In genomic region chr5:137746851-137747325, GRCm38 (mm10) we compare ENCODE assay signal across 8 mouse cellular contexts. TPM values are rescaled to one million over a fixed set of nuclear protein-coding genes. Genes with fewer than 3 reads are reported as not detected.
DNase-seq lines count a peak whose midpoint lies in the region; ATAC-seq and TF ChIP-seq lines count a peak whose summit lies in the region.

No protein-coding gene starts in this region.

- peaks cover 66% of the 10 kb centered on the region for H3K4me1 ChIP-seq in G1E (ENCODE audit: insufficient read depth, low read depth, low read length)
- peaks cover 42% of the 10 kb centered on the region for H3K4me1 ChIP-seq in forebrain, embryonic 16.5 days (replicated peaks; ENCODE audit: control insufficient read depth, insufficient read depth, low read length)
- peaks cover 31% of the 10 kb centered on the region for H3K4me1 ChIP-seq in limb, embryonic 12.5 days (replicated peaks)
- peaks cover 30% of the 10 kb centered on the region for H3K4me1 ChIP-seq in neural tube, embryonic 12.5 days

- H3K36me3 ChIP-seq in G1E (replicated peaks) = peaks cover 43% of the 10 kb centered on the region
- peaks cover 3% of the 10 kb centered on the region for H3K36me3 ChIP-seq in forebrain, embryonic 16.5 days (ENCODE audit: control insufficient read depth, insufficient read depth)
- H3K36me3 ChIP-seq in limb, embryonic 12.5 days = peaks cover 25% of the 10 kb centered on the region
- H3K36me3 ChIP-seq in neural tube, embryonic 12.5 days = peaks cover 11% of the 10 kb centered on the region

- peak overlapping the region; percentile 99 for H3K4me2 ChIP-seq in forebrain, embryonic 16.5 days (ENCODE audit: low read length)
- peak overlapping the region; percentile 99 for H3K4me2 ChIP-seq in limb, embryonic 12.5 days
- peak overlapping the region; percentile 99 for H3K4me2 ChIP-seq in neural tube, embryonic 12.5 days (replicated peaks)

- TF ChIP-seq CTCF in G1E (IDR thresholded peaks at IDR 0.05; ENCODE audit: low read depth, low read length) = no peak

- H3K27me3 ChIP-seq in G1E (ENCODE audit: insufficient read depth, low read length) = no peaks in the 10 kb centered on the region
- H3K27me3 ChIP-seq in forebrain, embryonic 16.5 days (replicated peaks; ENCODE audit: control insufficient read depth, insufficient read depth, low read length) = no peaks in the 10 kb centered on the region
- no peaks in the 10 kb centered on the region for H3K27me3 ChIP-seq in limb, embryonic 12.5 days
- H3K27me3 ChIP-seq in neural tube, embryonic 12.5 days (replicated peaks) = no peaks in the 10 kb centered on the region

- H3K4me3 ChIP-seq in G1E (ENCODE audit: low read depth, low read length) = peak overlapping the region; percentile 88
- H3K4me3 ChIP-seq in forebrain, embryonic 16.5 days (replicated peaks; ENCODE audit: low read length) = peak overlapping the region; percentile 66
- H3K4me3 ChIP-seq in limb, embryonic 12.5 days (replicated peaks) = peak overlapping the region; percentile 83
- peak overlapping the region; percentile 66 for H3K4me3 ChIP-seq in neural tube, embryonic 12.5 days

- no peak for ATAC-seq in G1E (ENCODE audit: extremely low read depth, insufficient number of reproducible peaks, low FRiP score, poor library complexity, severe bottlenecking)
- ATAC-seq in forebrain, embryonic 16.5 days = no peak
- ATAC-seq in limb, embryonic 12.5 days (ENCODE audit: insufficient number of reproducible peaks, insufficient read depth, low FRiP score, low TSS enrichment, low read depth) = no peak
- ATAC-seq in neural tube, embryonic 12.5 days (ENCODE audit: low FRiP score, low read depth) = no peak

- H3K9ac ChIP-seq in forebrain, embryonic 16.5 days (replicated peaks; ENCODE audit: low read depth, low read length) = peak overlapping the region; percentile 78
- peak overlapping the region; percentile 85 for H3K9ac ChIP-seq in limb, embryonic 12.5 days (replicated peaks)
- H3K9ac ChIP-seq in neural tube, embryonic 12.5 days = peak overlapping the region; percentile 83

- peak; percentile 97 for DNase-seq in heart, adult 11 months
- no peak for DNase-seq in heart, adult 18-20 months
- DNase-seq in G1E (ENCODE audit: low spot score) = no peak
- no peak for DNase-seq in Muller cell, postnatal 12 days (ENCODE audit: inconsistent ontology term)
- DNase-seq in cerebellum, adult 8-10 months = no peak

- no peaks in the 10 kb centered on the region for H3K9me3 ChIP-seq in G1E (replicated peaks)
- H3K9me3 ChIP-seq in forebrain, embryonic 16.5 days (ENCODE audit: control insufficient read depth, low read length) = no peaks in the 10 kb centered on the region
- no peaks in the 10 kb centered on the region for H3K9me3 ChIP-seq in limb, embryonic 12.5 days
- H3K9me3 ChIP-seq in neural tube, embryonic 12.5 days = no peaks in the 10 kb centered on the region

- WGBS in forebrain, embryonic 16.5 days = under 1% methylated on average over 16 of the region's 16 CpGs
- 2% methylated on average over 16 of the region's 16 CpGs for WGBS in limb, embryonic 12.5 days
- WGBS in neural tube, embryonic 12.5 days = 1% methylated on average over 16 of the region's 16 CpGs

- H3K27ac ChIP-seq in forebrain, embryonic 16.5 days (ENCODE audit: low read length) = peak overlapping the region; percentile 93
- peak overlapping the region; percentile 96 for H3K27ac ChIP-seq in limb, embryonic 12.5 days
- peak overlapping the region; percentile 74 for H3K27ac ChIP-seq in neural tube, embryonic 12.5 days

RNA-seq across cellular contexts. Expression of gene Tsc22d4, which starts 1.4 kb away (rescaled TPM):
- 100 to 1,000 TPM; 240 to 253 TPM for total RNA-seq in heart, adult 18-20 months (2021)
- total RNA-seq in G1E (2014; fragmentation: Nextera tagmentation) (90.8 and 114 TPM in 2 replicates), G1E (2017) (74.5 and 93.5 TPM in 2 replicates)
- 404 and 491 TPM in 2 replicates for polyA plus RNA-seq in G1E (2012)
- 69.1 and 72.2 TPM in 2 replicates for polyA plus RNA-seq in forebrain, embryonic 16.5 days (2015; fragmentation: Nextera tagmentation; extraction: Ambion mirVana)
- 127 and 128 TPM in 2 replicates for polyA plus RNA-seq in limb, embryonic 12.5 days (2016; fragmentation: Nextera tagmentation; extraction: Ambion mirVana)
- 68.4 and 68.7 TPM in 2 replicates for polyA plus RNA-seq in neural tube, embryonic 12.5 days (2016; fragmentation: Nextera tagmentation; extraction: Ambion mirVana)

RNA-seq across cellular contexts. Expression of gene Nyap1, which starts 5.5 kb away (rescaled TPM):
- total RNA-seq in heart, adult 18-20 months (2021) = 1 to 10 TPM in 1 of 2 experiments, under 1 TPM in 1; 0.79 to 1.1 TPM
- total RNA-seq in G1E (2014; fragmentation: Nextera tagmentation) = 0.90 and 1.0 TPM in 2 replicates
- total RNA-seq in G1E (2017) = 0.38 and 0.70 TPM in 2 replicates
- polyA plus RNA-seq in G1E (2012) = 2.8 and 3.0 TPM in 2 replicates
- polyA plus RNA-seq in forebrain, embryonic 16.5 days (2015; fragmentation: Nextera tagmentation; extraction: Ambion mirVana) = 52.3 and 59.8 TPM in 2 replicates
- polyA plus RNA-seq in limb, embryonic 12.5 days (2016; fragmentation: Nextera tagmentation; extraction: Ambion mirVana) = 3.8 and 4.5 TPM in 2 replicates
- polyA plus RNA-seq in neural tube, embryonic 12.5 days (2016; fragmentation: Nextera tagmentation; extraction: Ambion mirVana) = 16.4 and 21.8 TPM in 2 replicates

RNA-seq across cellular contexts. Expression of gene Ppp1r35, which starts 31.8 kb away (rescaled TPM):
- 10 to 100 TPM in 1 of 2 experiments, 1 to 10 TPM in 1; 9.9 to 12.0 TPM for total RNA-seq in heart, adult 18-20 months (2021)
- total RNA-seq in G1E (2014; fragmentation: Nextera tagmentation) = 202 and 204 TPM in 2 replicates
- total RNA-seq in G1E (2017) = 28.2 and 35.6 TPM in 2 replicates
- 121 and 153 TPM in 2 replicates for polyA plus RNA-seq in G1E (2012)
- polyA plus RNA-seq in forebrain, embryonic 16.5 days (2015; fragmentation: Nextera tagmentation; extraction: Ambion mirVana) = 28.7 and 34.4 TPM in 2 replicates
- polyA plus RNA-seq in limb, embryonic 12.5 days (2016; fragmentation: Nextera tagmentation; extraction: Ambion mirVana) = 47.6 and 52.1 TPM in 2 replicates
- 61.5 TPM in 2 replicates for polyA plus RNA-seq in neural tube, embryonic 12.5 days (2016; fragmentation: Nextera tagmentation; extraction: Ambion mirVana)

RNA-seq across cellular contexts. Expression of gene Mepce, which starts 40.6 kb away (rescaled TPM):
- 10 to 100 TPM; 24.2 to 28.7 TPM for total RNA-seq in heart, adult 18-20 months (2021)
- 51.3 and 53.9 TPM in 2 replicates for total RNA-seq in G1E (2014; fragmentation: Nextera tagmentation)
- 22.3 and 27.8 TPM in 2 replicates for total RNA-seq in G1E (2017)
- 173 and 216 TPM in 2 replicates for polyA plus RNA-seq in G1E (2012)
- polyA plus RNA-seq in forebrain, embryonic 16.5 days (2015; fragmentation: Nextera tagmentation; extraction: Ambion mirVana) = 10.2 and 11.9 TPM in 2 replicates
- polyA plus RNA-seq in limb, embryonic 12.5 days (2016; fragmentation: Nextera tagmentation; extraction: Ambion mirVana) = 12.5 and 14.2 TPM in 2 replicates
- polyA plus RNA-seq in neural tube, embryonic 12.5 days (2016; fragmentation: Nextera tagmentation; extraction: Ambion mirVana) = 11.3 and 15.4 TPM in 2 replicates

RNA-seq across cellular contexts. Expression of gene Zcwpw1, which starts 40.7 kb away (rescaled TPM):
- total RNA-seq in heart, adult 18-20 months (2021) = under 1 TPM; 0.22 to 0.72 TPM
- total RNA-seq in G1E (2014; fragmentation: Nextera tagmentation) = 8.4 and 9.9 TPM in 2 replicates
- 10.5 and 12.9 TPM in 2 replicates for total RNA-seq in G1E (2017)
- 0.15 and 0.34 TPM in 2 replicates for polyA plus RNA-seq in G1E (2012)
- 11.1 and 11.2 TPM in 2 replicates for polyA plus RNA-seq in forebrain, embryonic 16.5 days (2015; fragmentation: Nextera tagmentation; extraction: Ambion mirVana)
- 28.9 and 29.9 TPM in 2 replicates for polyA plus RNA-seq in limb, embryonic 12.5 days (2016; fragmentation: Nextera tagmentation; extraction: Ambion mirVana)
- polyA plus RNA-seq in neural tube, embryonic 12.5 days (2016; fragmentation: Nextera tagmentation; extraction: Ambion mirVana) = 12.2 and 16.6 TPM in 2 replicates
